Mouse (Mus musculus): Measurements from ENCODE around the gene Cebpg. TPM values are rescaled to one million over a fixed set of nuclear protein-coding genes. Genes with fewer than 3 reads are reported as not detected.
A peak's percentile ranks its signal among the peaks of the same experiment; 100 is the strongest.

The Cebpg gene
- polyA plus RNA-seq, 1 experiment from 2014 or later, result 42.5 TPM

GRCm38 (mm10) chr7:35080843-35081338 lies 24.5 kb upstream of the Cebpg start:
- no peak for ATAC-seq
- no peak for DNase-seq (ENCODE audit: low spot score)
- H3K9me3 ChIP-seq (replicated peaks; ENCODE audit: control insufficient read depth, low read length), result no peaks in the 10 kb centered on the region
- no peaks in the 10 kb centered on the region for H3K27me3 ChIP-seq (replicated peaks; ENCODE audit: control insufficient read depth, insufficient read depth, low read length)
- 56% methylated on average over 10 of the region's 10 CpGs for WGBS
- no peaks in the 10 kb centered on the region for H3K36me3 ChIP-seq (ENCODE audit: control insufficient read depth, insufficient read depth, low read length)
- H3K4me1 ChIP-seq (ENCODE audit: control insufficient read depth, insufficient read depth, low read length), result peaks cover 1% of the 10 kb centered on the region; the same call in 1 of the 2 replicates
- H3K27ac ChIP-seq (ENCODE audit: low read depth, low read length), result no peak overlapping the region
- no peak overlapping the region for H3K4me2 ChIP-seq (ENCODE audit: low read length)
- no peak overlapping the region for H3K4me3 ChIP-seq (ENCODE audit: low read depth, low read length)
- H3K9ac ChIP-seq (ENCODE audit: low read length), result no peak overlapping the region

GRCm38 (mm10) chr7:35076645-35077044 lies 20.3 kb upstream of the Cebpg start:
- Histone ChIP-seq H3K4me2 (ENCODE audit: low read length) (no peak overlapping the region), H3K9ac (ENCODE audit: low read length) (no peak overlapping the region), H3K9me3 (replicated peaks; ENCODE audit: control insufficient read depth, low read length) (no peaks in the 10 kb centered on the region), H3K27ac (ENCODE audit: low read depth, low read length) (no peak overlapping the region), H3K4me3 (ENCODE audit: low read depth, low read length) (no peak overlapping the region), H3K4me1 (ENCODE audit: control insufficient read depth, insufficient read depth, low read length) (no peaks in the 10 kb centered on the region), H3K36me3 (ENCODE audit: control insufficient read depth, insufficient read depth, low read length) (no peaks in the 10 kb centered on the region), H3K27me3 (replicated peaks; ENCODE audit: control insufficient read depth, insufficient read depth, low read length) (no peaks in the 10 kb centered on the region)
- ATAC-seq (no peak), DNase-seq (ENCODE audit: low spot score) (peak; percentile 12)
- 38% methylated on average over 5 of the region's 5 CpGs for WGBS

GRCm38 (mm10) chr7:35066640-35067212 lies 10.4 kb upstream of the Cebpg start:
- 70% methylated on average over 8 of the region's 8 CpGs for WGBS
- H3K9me3 ChIP-seq (replicated peaks; ENCODE audit: control insufficient read depth, low read length), result no peaks in the 10 kb centered on the region
- no peaks in the 10 kb centered on the region for H3K36me3 ChIP-seq (ENCODE audit: control insufficient read depth, insufficient read depth, low read length)
- DNase-seq (ENCODE audit: low spot score) (no peak), ATAC-seq (no peak)
- H3K4me2 ChIP-seq (ENCODE audit: low read length), result no peak overlapping the region
- no peak overlapping the region for H3K4me3 ChIP-seq (ENCODE audit: low read depth, low read length)
- no peak overlapping the region for H3K27ac ChIP-seq (ENCODE audit: low read depth, low read length)
- no peak overlapping the region for H3K9ac ChIP-seq (ENCODE audit: low read length)
- H3K4me1 ChIP-seq (ENCODE audit: control insufficient read depth, insufficient read depth, low read length), result no peaks in the 10 kb centered on the region
- H3K27me3 ChIP-seq (replicated peaks; ENCODE audit: control insufficient read depth, insufficient read depth, low read length), result no peaks in the 10 kb centered on the region

GRCm38 (mm10) chr7:35065958-35066357 lies 9.6 kb upstream of the Cebpg start:
- Histone ChIP-seq H3K4me2 (ENCODE audit: low read length) (no peak overlapping the region), H3K4me1 (ENCODE audit: control insufficient read depth, insufficient read depth, low read length) (no peaks in the 10 kb centered on the region), H3K36me3 (ENCODE audit: control insufficient read depth, insufficient read depth, low read length) (no peaks in the 10 kb centered on the region), H3K27ac (ENCODE audit: low read depth, low read length) (no peak overlapping the region), H3K9me3 (replicated peaks; ENCODE audit: control insufficient read depth, low read length) (no peaks in the 10 kb centered on the region), H3K9ac (ENCODE audit: low read length) (no peak overlapping the region), H3K4me3 (ENCODE audit: low read depth, low read length) (no peak overlapping the region), H3K27me3 (replicated peaks; ENCODE audit: control insufficient read depth, insufficient read depth, low read length) (no peaks in the 10 kb centered on the region)
- DNase-seq (ENCODE audit: low spot score) (no peak), ATAC-seq (no peak)
- WGBS, result 82% methylated on average over 3 of the region's 3 CpGs

- Histone ChIP-seq H3K9ac (ENCODE audit: low read length) (no peak overlapping the region), H3K27me3 (replicated peaks; ENCODE audit: control insufficient read depth, insufficient read depth, low read length) (no peaks in the 10 kb centered on the region), H3K4me3 (ENCODE audit: low read depth, low read length) (no peak overlapping the region), H3K36me3 (ENCODE audit: control insufficient read depth, insufficient read depth, low read length) (no peaks in the 10 kb centered on the region), H3K4me2 (ENCODE audit: low read length) (no peak overlapping the region), H3K4me1 (ENCODE audit: control insufficient read depth, insufficient read depth, low read length) (no peaks in the 10 kb centered on the region), H3K27ac (ENCODE audit: low read depth, low read length) (no peak overlapping the region), H3K9me3 (replicated peaks; ENCODE audit: control insufficient read depth, low read length) (no peaks in the 10 kb centered on the region)
- DNase-seq (ENCODE audit: low spot score) (peak; percentile 73), ATAC-seq (no peak)
- 62% methylated on average over 14 of the region's 14 CpGs for WGBS
Measured at GRCm38 (mm10) chr7:35064286-35065258, 8.2 kb upstream of the Cebpg start.

GRCm38 (mm10) chr7:35059467-35059866 lies 3.1 kb upstream of the Cebpg start:
- 71% methylated on average over 5 of the region's 5 CpGs for WGBS
- Histone ChIP-seq H3K9me3 (replicated peaks; ENCODE audit: control insufficient read depth, low read length) (no peaks in the 10 kb centered on the region), H3K4me2 (ENCODE audit: low read length) (no peak overlapping the region), H3K36me3 (ENCODE audit: control insufficient read depth, insufficient read depth, low read length) (no peaks in the 10 kb centered on the region), H3K4me3 (ENCODE audit: low read depth, low read length) (no peak overlapping the region), H3K27me3 (replicated peaks; ENCODE audit: control insufficient read depth, insufficient read depth, low read length) (no peaks in the 10 kb centered on the region), H3K9ac (ENCODE audit: low read length) (no peak overlapping the region), H3K4me1 (ENCODE audit: control insufficient read depth, insufficient read depth, low read length) (peaks cover 12% of the 10 kb centered on the region; the same call in 1 of the 2 replicates), H3K27ac (ENCODE audit: low read depth, low read length) (no peak overlapping the region)
- no peak for ATAC-seq
- DNase-seq (ENCODE audit: low spot score), result no peak

GRCm38 (mm10) chr7:35058329-35058728 lies 2.0 kb upstream of the Cebpg start:
- WGBS, result 83% methylated on average over 1 of the region's 1 CpGs
- Histone ChIP-seq H3K9me3 (replicated peaks; ENCODE audit: control insufficient read depth, low read length) (no peaks in the 10 kb centered on the region), H3K9ac (ENCODE audit: low read length) (no peak overlapping the region), H3K36me3 (ENCODE audit: control insufficient read depth, insufficient read depth, low read length) (no peaks in the 10 kb centered on the region), H3K27ac (ENCODE audit: low read depth, low read length) (no peak overlapping the region), H3K4me2 (ENCODE audit: low read length) (no peak overlapping the region), H3K4me1 (ENCODE audit: control insufficient read depth, insufficient read depth, low read length) (peaks cover 17% of the 10 kb centered on the region), H3K27me3 (replicated peaks; ENCODE audit: control insufficient read depth, insufficient read depth, low read length) (no peaks in the 10 kb centered on the region), H3K4me3 (ENCODE audit: low read depth, low read length) (no peak overlapping the region)
- DNase-seq (ENCODE audit: low spot score) (no peak), ATAC-seq (no peak)

- Histone ChIP-seq H3K27me3 (replicated peaks; ENCODE audit: control insufficient read depth, insufficient read depth, low read length) (no peaks in the 10 kb centered on the region), H3K4me2 (ENCODE audit: low read length) (no peak overlapping the region), H3K27ac (ENCODE audit: low read depth, low read length) (no peak overlapping the region), H3K9me3 (replicated peaks; ENCODE audit: control insufficient read depth, low read length) (no peaks in the 10 kb centered on the region), H3K36me3 (ENCODE audit: control insufficient read depth, insufficient read depth, low read length) (no peaks in the 10 kb centered on the region), H3K4me3 (ENCODE audit: low read depth, low read length) (no peak overlapping the region), H3K4me1 (ENCODE audit: control insufficient read depth, insufficient read depth, low read length) (peaks cover 17% of the 10 kb centered on the region), H3K9ac (ENCODE audit: low read length) (no peak overlapping the region)
- no peak for ATAC-seq
- WGBS, result 84% methylated on average over 4 of the region's 4 CpGs
- DNase-seq (ENCODE audit: low spot score), result no peak
Measured at GRCm38 (mm10) chr7:35057569-35057968, 1.2 kb upstream of the Cebpg start.

GRCm38 (mm10) chr7:35056999-35057398 lies 626 bp upstream of the Cebpg start:
- H3K27me3 ChIP-seq (replicated peaks; ENCODE audit: control insufficient read depth, insufficient read depth, low read length), result no peaks in the 10 kb centered on the region
- H3K27ac ChIP-seq (ENCODE audit: low read depth, low read length), result no peak overlapping the region
- WGBS, result 24% methylated on average over 10 of the region's 10 CpGs
- ATAC-seq (no peak), DNase-seq (ENCODE audit: low spot score) (no peak)
- H3K9me3 ChIP-seq (replicated peaks; ENCODE audit: control insufficient read depth, low read length), result no peaks in the 10 kb centered on the region
- H3K4me1 ChIP-seq (ENCODE audit: control insufficient read depth, insufficient read depth, low read length), result peaks cover 17% of the 10 kb centered on the region
- peak overlapping the region; percentile 90 for H3K4me3 ChIP-seq (ENCODE audit: low read depth, low read length)
- H3K4me2 ChIP-seq (ENCODE audit: low read length), result peak overlapping the region; percentile 85
- no peaks in the 10 kb centered on the region for H3K36me3 ChIP-seq (ENCODE audit: control insufficient read depth, insufficient read depth, low read length)
- peak overlapping the region; percentile 92 for H3K9ac ChIP-seq (ENCODE audit: low read length)

Measured in forebrain, embryonic 14.5 days (tissue).